Mouse (Mus musculus) MN1 (cell line): ENCODE results near the gene Isl1.
A peak's percentile ranks its signal among the peaks of the same experiment; 100 is the strongest.

Experiments
- DNase-seq: peaks from one replicate; pipeline ENCODE4 v3.0.0-alpha.2; 2016; ENCODE audit warnings: low spot score

The Isl1 gene

GRCm38 (mm10) chr13:116294734-116295133 is 14.8 kb downstream of the Isl1 start:
- DNase-seq, result no peak

- DNase-seq, result no peak
Observed at GRCm38 (mm10) chr13:116294151-116294461, 15.4 kb downstream of the Isl1 start.

GRCm38 (mm10) chr13:116293301-116294150 is 16.0 kb downstream of the Isl1 start:
- DNase-seq, result peak; percentile 11

- no peak for DNase-seq
Observed at GRCm38 (mm10) chr13:116289655-116290054, 19.8 kb downstream of the Isl1 start.

GRCm38 (mm10) chr13:116279207-116279772 is 30.2 kb downstream of the Isl1 start:
- DNase-seq, result no peak
